Mouse (Mus musculus): ENCODE measurements around the gene Rmi2.
"Not testable (repeated sequence)": the region's sequence is repeated elsewhere in the genome, so short reads cannot be mapped to it uniquely, and the experiment has no call there.

The Rmi2 gene

GRCm38 (mm10) chr16:10827269-10827668 lies 7.6 kb upstream of the Rmi2 start:
- DNase-seq (ENCODE audit: low spot score) = no peak

DNA sequence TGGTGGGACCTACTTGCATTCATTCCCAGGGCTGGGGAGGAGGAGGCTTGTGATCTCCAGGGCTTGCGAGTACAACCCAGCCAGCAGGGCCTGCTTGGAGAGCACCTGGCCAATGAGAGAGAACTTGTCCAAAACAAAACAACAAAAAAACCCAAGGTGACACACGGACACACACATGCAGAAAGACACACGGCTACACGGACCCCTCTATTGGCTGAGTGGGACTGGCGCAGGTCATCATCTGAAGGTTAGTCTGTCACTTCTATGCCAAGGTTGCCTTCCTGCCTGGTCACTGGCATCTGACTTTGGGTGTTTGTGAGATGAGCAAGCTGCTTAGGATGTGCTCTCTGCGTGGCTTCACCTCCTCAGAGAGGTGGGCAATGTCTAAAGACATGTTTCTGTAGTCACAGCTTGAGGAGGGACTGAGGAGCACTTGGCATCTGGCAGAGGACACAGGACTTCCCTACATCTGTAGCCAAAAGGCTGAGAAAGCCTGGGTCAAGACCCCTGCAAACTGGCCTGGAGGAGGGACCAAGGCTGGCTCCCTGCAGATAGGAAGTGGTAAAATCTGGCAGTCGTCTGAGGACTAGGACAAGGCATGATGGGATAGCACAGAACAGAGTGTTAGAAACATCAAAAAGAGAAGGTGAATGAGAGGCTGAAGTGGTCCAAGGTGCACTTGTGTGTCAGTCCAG lies 6.9 kb upstream of the Rmi2 start:
- no peak for DNase-seq (ENCODE audit: low spot score)

- no peak for DNase-seq (ENCODE audit: low spot score)
These were observed 6.4 kb upstream of the Rmi2 start for GRCm38 (mm10) chr16:10828461-10828805.

GRCm38 (mm10) chr16:10834542-10834910 lies 333 bp upstream of the Rmi2 start:
- DNase-seq (ENCODE audit: low spot score) = no peak

DNA sequence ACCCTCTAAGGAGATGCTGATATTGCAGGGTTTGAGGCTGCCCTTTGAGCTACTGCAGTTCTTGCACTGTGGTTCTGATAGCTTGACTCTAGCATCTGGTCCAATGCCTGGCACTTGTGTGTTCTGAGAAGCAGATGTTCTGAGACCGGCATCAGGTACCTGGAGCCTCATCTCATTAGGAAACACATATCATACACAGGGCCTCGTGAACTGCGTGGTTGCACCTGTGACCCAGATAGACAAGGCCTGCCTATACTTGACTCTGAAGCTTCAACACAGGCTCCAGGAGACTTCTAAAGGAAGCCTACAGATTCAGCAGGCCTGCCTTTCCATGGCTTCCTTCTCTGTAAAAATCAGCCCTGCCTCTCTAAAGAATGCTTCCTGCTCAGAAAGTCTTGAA lies 1.5 kb downstream of the Rmi2 start:
- no peak for DNase-seq (ENCODE audit: low spot score)

DNA sequence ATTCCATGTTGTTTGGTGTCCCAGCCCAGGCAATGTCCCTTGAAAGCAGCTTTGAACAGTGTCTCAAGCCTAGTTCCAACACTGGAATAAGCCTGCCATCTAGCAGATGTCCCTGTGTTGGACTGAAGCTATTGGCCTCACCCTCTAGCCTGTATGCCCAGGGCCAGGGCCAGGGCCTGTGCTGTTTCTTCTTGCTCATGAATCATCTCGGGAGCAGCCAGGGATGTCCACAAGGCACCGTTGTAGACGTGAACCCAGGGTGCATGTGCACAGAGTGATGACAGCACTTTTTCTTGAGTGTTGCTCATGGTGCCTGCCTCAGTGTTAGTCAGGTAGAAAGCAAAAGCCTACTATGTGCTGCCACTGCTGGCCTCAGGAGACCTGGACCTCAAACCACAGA lies 2.4 kb downstream of the Rmi2 start:
- no peak for DNase-seq (ENCODE audit: low spot score)

DNA sequence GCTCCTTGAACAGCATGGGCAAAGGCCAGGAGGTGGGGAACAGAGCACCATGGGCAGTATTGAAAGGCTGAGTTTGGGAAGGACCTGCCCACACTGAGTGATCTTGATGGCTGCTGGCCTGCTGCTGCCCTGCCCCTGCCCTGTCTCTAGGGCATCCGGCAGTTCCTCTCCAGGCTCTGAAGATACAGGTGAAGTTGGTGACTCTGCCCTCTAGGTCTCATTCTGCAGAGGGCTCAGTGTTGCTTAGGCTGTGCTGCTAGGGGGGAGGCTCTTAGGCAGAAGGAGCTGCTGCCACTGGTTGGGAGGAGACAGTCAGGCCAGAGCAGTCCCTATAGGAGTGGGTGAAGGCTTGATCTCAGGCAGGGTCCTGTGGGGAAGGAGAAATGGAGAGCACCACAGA lies 3.0 kb downstream of the Rmi2 start:
- DNase-seq (ENCODE audit: low spot score) = no peak

- DNase-seq (ENCODE audit: low spot score) = no peak
These were observed 3.8 kb downstream of the Rmi2 start for GRCm38 (mm10) chr16:10838487-10839245.

DNA sequence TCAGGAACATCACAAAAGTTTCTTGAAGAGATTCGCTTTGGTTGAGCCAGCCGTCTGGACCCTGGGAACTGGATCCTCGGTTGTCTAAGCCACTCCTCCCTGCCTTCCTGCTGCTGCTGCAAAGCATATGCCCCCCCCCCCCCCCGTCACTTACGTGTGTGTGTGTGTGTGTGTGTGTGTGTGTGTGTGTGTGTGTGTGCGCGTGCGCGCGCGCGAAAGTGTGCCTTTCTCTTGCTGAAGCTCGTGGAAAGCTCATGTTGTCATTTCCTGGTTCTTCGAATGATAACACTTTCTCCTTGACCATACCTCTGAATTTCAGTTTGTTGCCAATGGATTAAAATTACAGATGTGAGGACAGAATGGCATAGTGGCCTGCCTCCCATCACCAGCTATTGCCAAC lies 5.2 kb downstream of the Rmi2 start:
- DNase-seq (ENCODE audit: low spot score) = no peak

DNA sequence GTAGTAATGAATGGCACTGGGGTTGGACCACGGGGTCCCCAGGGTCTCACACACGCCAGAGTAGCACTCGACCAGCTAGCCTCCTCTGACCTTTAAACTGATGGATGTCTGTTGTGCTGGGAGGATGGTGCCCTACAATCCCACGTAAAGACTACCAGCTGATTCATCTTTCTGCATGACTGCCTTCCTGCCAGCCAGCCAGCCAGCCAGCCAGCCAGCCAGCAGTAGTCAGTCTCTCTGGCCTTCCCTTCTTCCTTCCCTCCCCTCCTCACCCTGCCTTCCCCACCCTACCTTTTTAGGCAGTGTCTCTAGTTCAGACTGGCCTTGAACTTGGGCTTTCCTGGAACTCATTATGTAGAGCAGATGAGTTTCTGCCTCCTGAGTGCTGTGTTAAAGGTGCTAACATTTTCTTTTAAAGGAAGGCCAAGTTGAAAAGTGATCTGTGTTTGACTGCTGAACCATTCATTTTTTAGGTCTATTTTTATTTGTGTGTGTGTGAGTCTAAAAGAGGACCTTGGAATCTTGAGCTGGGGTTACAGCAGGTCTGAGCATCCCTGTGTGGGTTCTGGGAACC lies 7.5 kb downstream of the Rmi2 start:
- DNase-seq (ENCODE audit: low spot score) = no peak

DNA sequence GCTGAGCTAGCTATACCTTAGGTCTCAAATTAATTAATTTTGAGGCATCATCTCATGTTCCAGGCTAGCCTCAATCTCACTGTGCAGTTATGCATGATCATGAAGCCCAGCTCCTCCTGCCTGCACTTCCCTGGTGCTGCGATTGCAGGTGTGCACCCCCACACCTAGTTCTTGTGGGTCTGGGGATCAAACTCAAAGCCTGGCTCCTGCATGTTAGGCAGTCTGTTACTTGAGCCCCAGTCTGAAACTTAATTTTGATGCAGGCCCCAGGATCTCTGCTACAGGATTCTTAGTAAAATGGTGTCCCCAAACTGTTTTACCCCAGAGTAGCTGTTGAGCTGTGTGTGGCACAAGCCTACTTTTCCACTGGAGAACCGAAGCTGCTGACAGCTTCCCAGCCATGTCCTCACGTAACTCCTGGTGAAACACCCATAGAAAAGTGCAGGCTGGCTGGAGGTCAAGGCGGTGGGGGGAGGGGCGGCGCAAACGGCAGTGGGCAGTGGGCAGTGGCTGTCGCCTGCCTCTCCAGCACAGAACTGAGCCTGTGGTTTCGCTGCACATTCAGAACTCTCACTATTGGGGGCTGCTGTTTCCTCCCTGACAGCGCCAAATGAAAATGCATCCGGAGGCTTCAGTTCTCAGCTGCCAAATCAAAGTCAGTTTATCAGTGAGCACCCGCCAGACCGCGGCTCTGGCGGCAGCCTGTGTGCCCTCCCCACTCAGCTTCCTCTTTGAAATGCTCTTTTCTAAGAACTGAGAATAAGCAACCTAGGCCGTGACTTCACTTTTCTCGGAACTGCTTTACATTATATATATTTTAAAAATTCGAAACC lies 8.8 kb downstream of the Rmi2 start:
- DNase-seq (ENCODE audit: low spot score) = peak; percentile 34

DNA sequence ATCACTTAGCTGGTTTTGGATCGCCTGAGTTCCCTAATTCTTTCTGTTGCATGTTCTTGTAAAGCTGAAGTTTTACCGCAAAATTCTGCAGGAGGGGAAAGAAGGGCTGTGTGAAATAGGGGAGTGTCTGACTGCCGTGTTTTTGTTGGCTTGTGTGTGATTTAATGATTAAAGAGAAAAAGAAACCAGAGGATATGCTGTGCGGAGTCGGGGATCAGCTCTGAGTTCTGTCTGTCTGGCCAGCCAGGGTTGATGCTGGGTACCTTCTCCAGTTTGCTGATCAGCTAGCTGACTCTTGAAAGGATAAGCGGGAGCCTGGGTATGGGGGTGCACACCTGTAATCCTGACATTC lies 9.4 kb downstream of the Rmi2 start:
- no peak for DNase-seq (ENCODE audit: low spot score)

DNA sequence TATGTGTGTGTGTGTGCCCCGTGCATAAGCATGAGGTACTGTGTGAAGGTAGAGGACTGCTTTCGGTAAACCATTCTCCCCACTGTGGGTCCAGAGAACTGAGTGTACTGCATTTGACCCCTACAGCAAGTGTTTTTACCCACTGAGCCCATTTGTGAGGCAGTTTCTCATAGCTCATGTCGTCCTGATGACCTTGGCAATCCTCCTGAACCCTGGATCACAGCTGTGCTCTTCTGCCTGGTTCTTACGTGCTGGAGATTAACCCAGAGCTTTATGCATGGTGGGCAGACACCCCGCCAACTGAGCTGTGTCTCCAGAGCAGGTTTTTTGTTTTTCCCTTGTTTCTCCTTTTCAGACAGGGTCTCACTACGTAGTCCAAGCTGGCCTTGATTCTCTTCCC lies 11.1 kb downstream of the Rmi2 start:
- no peak for DNase-seq (ENCODE audit: low spot score)

GRCm38 (mm10) chr16:10846503-10846902 lies 11.6 kb downstream of the Rmi2 start:
- no peak for DNase-seq (ENCODE audit: low spot score)

DNA sequence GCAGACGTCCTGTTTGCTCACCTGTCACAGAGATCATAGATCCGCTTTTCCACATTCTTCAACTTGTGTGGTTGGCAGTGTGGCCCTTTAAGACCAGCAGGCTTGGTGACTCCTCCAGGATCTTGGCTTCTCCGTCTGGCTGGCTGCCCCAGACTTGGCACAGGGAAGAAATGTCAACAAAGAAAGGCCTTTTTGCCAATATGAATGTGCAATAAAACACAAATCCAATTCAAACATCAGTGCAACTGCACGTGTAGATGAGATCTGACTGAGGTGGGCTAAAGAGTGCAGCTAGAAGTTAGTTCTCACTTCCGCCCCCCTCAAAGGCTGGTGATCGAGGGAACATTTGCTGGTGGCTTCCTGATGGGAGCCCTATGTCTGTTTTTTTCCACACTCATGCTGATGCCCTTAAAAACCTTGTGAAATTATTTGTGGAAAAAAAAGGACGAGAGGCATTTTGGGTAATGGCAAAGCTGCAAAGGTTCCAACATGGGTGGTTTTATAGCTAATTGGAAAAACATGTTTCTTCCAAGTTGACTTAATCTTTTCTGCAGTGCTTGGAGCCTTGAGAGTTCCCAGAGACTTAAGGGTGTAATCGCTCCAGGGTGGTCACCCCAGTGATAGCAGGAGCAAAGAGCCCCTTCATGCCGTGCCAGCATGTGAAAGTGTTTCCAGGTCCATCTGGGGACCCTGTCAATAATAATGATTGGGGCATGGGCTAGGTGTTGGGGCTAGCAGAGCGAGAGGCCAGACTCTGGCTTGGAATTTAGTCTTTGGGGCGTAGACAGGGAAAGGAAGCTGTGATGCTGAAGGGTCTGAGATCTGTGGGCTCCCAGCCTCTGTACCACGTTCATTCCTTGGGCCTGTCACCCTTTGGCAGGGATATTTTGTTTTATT lies 15.4 kb downstream of the Rmi2 start:
- no peak for DNase-seq (ENCODE audit: low spot score)

DNA sequence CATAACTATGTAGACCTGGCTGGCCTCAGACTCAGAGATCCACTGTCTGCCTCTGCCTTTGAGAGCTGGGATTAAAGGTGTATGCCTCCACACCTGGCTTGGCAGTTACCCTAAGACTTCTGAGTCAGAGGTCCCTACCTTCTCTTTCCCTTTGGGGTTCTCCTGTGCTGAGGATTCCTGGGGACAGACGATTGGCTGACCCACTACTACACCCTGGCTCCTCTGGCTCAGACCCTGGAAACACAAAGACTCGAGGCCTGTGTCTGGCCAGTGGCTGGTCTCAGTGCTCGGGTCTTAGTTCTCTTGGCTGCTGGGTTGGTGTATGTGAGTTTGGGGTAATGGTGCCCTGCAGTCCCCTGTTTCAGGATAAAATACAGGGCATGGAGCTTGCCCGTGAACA lies 16.0 kb downstream of the Rmi2 start:
- no peak for DNase-seq (ENCODE audit: low spot score)

DNA sequence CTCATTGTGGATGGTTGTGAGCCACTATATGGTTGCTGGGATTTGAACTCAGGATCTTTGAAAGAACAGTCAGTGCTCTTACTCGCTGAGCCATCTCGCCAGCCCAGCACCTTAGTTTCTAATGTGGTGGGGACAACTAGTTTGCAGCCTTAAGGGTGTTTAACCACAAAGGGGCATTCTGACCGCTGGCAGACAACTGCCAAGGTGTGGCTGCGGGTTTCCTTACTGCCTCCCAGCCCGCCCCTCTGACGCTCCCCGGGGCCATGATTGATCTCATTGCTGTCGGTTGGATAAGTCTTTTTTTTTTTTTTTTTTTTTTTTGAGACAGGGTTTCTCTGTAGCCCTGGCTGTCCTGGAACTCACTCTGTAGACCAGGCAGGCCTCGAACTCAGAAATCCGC lies 17.4 kb downstream of the Rmi2 start:
- not testable (repeated sequence) for DNase-seq (ENCODE audit: low spot score)

GRCm38 (mm10) chr16:10859726-10860245 lies 24.9 kb downstream of the Rmi2 start:
- no peak for DNase-seq (ENCODE audit: low spot score)

- DNase-seq (ENCODE audit: low spot score) = no peak
These were observed 26.5 kb downstream of the Rmi2 start for GRCm38 (mm10) chr16:10861408-10861807.

DNA sequence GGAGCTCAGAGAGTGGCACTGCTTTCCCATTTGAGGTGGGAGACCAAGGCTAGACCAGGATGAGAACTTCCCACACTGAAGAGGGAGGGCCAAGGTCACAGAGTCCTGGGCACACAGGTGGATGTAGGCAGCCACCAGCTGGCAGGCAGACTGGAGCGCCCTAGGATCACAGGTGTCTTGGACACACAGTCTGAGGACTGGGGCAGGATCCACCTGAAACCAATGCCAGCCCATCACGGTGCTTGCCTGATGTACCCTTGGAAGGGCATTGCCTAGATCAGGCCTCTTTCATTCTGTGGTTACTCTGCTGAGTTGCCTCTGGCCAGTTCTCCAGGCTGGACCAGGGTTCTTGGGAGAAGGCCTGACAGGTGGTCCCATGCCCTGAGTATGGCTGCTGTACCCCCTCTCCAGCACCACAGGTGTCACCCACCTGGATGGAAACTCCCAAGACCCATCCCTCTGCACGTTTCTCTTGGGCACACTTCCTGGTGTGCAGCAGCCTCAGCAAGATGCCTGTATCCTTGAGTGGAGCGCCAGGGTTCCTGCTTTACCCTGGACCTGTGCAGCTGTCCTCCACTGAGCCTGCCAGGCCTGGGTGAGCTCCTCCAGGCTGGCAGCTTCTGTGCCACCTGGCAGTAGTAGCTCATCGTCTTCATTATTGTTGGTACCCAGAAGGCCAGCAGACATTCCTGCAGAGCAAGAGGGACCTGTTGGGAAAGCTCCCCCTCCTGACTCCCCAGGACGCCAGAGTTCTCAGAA lies 30.2 kb downstream of the Rmi2 start:
- no peak for DNase-seq (ENCODE audit: low spot score)

GRCm38 (mm10) chr16:10865592-10865987 lies 30.7 kb downstream of the Rmi2 start:
- no peak for DNase-seq (ENCODE audit: low spot score)

Measured in c-Kit-positive CD71-positive TER-119-positive erythroid progenitor cells, embryonic 14.5 days (primary cell).